Mouse (Mus musculus) brain, adult 2 months (tissue): Measurements from ENCODE around the gene Jph2.

Experiments
- DNase-seq: peaks from one replicate; pipeline ENCODE4 v3.0.0; 2011; ENCODE audit warnings: low read depth, low spot score

The Jph2 gene

GRCm38 (mm10) chr2:163362940-163363921 is 34.6 kb downstream of the Jph2 start:
- peak; percentile 5 for DNase-seq

- no peak for DNase-seq
Measured at GRCm38 (mm10) chr2:163360858-163361623, 36.8 kb downstream of the Jph2 start.

- DNase-seq: no peak
Measured at GRCm38 (mm10) chr2:163359253-163359652, 38.5 kb downstream of the Jph2 start.

- no peak for DNase-seq
Measured at GRCm38 (mm10) chr2:163358662-163359061, 39.1 kb downstream of the Jph2 start.

- no peak for DNase-seq
Measured at GRCm38 (mm10) chr2:163356113-163356840, 41.5 kb downstream of the Jph2 start.

GRCm38 (mm10) chr2:163355666-163356065 is 42.1 kb downstream of the Jph2 start:
- DNase-seq: no peak

GRCm38 (mm10) chr2:163353731-163354130 is 44.1 kb downstream of the Jph2 start:
- no peak for DNase-seq

GRCm38 (mm10) chr2:163350443-163350842 is 47.4 kb downstream of the Jph2 start:
- peak; percentile 10 for DNase-seq

- DNase-seq: peak; percentile 72
Measured at GRCm38 (mm10) chr2:163349411-163349810, 48.4 kb downstream of the Jph2 start.

GRCm38 (mm10) chr2:163348677-163349076 is 49.1 kb downstream of the Jph2 start:
- DNase-seq: no peak

- no peak for DNase-seq
Measured at GRCm38 (mm10) chr2:163347517-163348184, 50.1 kb downstream of the Jph2 start.

GRCm38 (mm10) chr2:163346497-163346896 is 51.3 kb downstream of the Jph2 start:
- no peak for DNase-seq

GRCm38 (mm10) chr2:163344976-163345660 is 52.7 kb downstream of the Jph2 start:
- DNase-seq: no peak

GRCm38 (mm10) chr2:163343671-163344070 is 54.1 kb downstream of the Jph2 start:
- DNase-seq: peak; percentile 17

GRCm38 (mm10) chr2:163340263-163340662 is 57.5 kb downstream of the Jph2 start:
- peak; percentile 80 for DNase-seq

GRCm38 (mm10) chr2:163332368-163333055 is 65.3 kb downstream of the Jph2 start:
- peak; percentile 80 for DNase-seq

GRCm38 (mm10) chr2:163331423-163331822 is 66.4 kb downstream of the Jph2 start:
- DNase-seq: no peak

GRCm38 (mm10) chr2:163330742-163331141 is 67.1 kb downstream of the Jph2 start:
- DNase-seq: peak; percentile 78

- DNase-seq: no peak
Measured at GRCm38 (mm10) chr2:163323163-163323562, 74.6 kb downstream of the Jph2 start.

- peak; percentile 31 for DNase-seq
Measured at GRCm38 (mm10) chr2:163318777-163319176, 79.0 kb downstream of the Jph2 start.
